Mouse (Mus musculus) forebrain, embryonic 11.5 days (tissue): ENCODE measurements around the gene Ergic1. TPM values are rescaled to one million over a fixed set of nuclear protein-coding genes. Genes with fewer than 3 reads are reported as not detected.

Experiments
- ATAC-seq: fragments of 200-750 bp; cut with Nextera tagmentation; replicated peaks from 2 replicates; pipeline ENCODE4 v1.8.0; 2017; ENCODE audit warnings: moderate TSS enrichment; ENCODE audit not compliant: low FRiP score
- DNase-seq: peaks from one replicate; pipeline ENCODE4 v3.0.0-alpha.2; 2017; ENCODE audit warnings: low spot score
- H3K27ac ChIP-seq: fragments of 300-500 bp; sonication (generic); 2 replicates; pipeline ENCODE4 v1.5.1; 2014; ENCODE audit warnings: low read depth, low read length
- H3K27me3 ChIP-seq: fragments of 300-500 bp; sonication (generic); 2 replicates; pipeline ENCODE4 v1.6.1; 2014; ENCODE audit warnings: mild to moderate bottlenecking, low read length, mixed read lengths; ENCODE audit not compliant: control insufficient read depth, insufficient read depth
- H3K36me3 ChIP-seq: fragments of 300-500 bp; sonication (generic); 2 replicates; pipeline ENCODE4 v1.6.1; 2014; ENCODE audit warnings: mild to moderate bottlenecking, low read length, moderate library complexity, mixed read lengths; ENCODE audit not compliant: control insufficient read depth, insufficient read depth
- H3K4me1 ChIP-seq: fragments of 300-500 bp; sonication (generic); replicated peaks from 2 replicates; pipeline ENCODE4 v1.6.1; 2014; ENCODE audit warnings: low read length, mixed read lengths; ENCODE audit not compliant: control insufficient read depth, insufficient read depth
- H3K4me2 ChIP-seq: fragments of 300-500 bp; sonication (generic); 2 replicates; pipeline ENCODE4 v1.6.1; 2014; ENCODE audit warnings: low read depth, mild to moderate bottlenecking, low read length, moderate library complexity, mixed read lengths; ENCODE audit not compliant: severe bottlenecking
- H3K4me3 ChIP-seq: fragments of 300-500 bp; sonication (generic); 2 replicates; pipeline ENCODE4 v1.5.1; 2014; ENCODE audit warnings: low read depth, low read length
- H3K9ac ChIP-seq: fragments of 300-500 bp; sonication (generic); 2 replicates; pipeline ENCODE4 v1.6.1; 2014; ENCODE audit warnings: low read length
- H3K9me3 ChIP-seq: fragments of 300-500 bp; sonication (generic); 2 replicates; pipeline ENCODE4 v1.6.1; 2016; ENCODE audit warnings: low read length, mixed read lengths; ENCODE audit not compliant: control insufficient read depth
- WGBS: fragments of 180-500 bp; shearing (Covaris S2); extraction: QIAGEN DNeasy Blood & Tissue Kit; methylation state at CpG from one replicate; pipeline ENCODE4 v1.1.7; 2014; 5-methylcytosine and 5-hydroxymethylcytosine counted together
- polyA plus RNA-seq: library from polyadenylated mRNA; unstranded; fragments of >200 nt; fragmentation: Nextera tagmentation; extraction: Ambion mirVana; gene quantifications from 2 replicates; pipeline ENCODE4 v1.2.1, GENCODE M21; 2014

The Ergic1 gene
- polyA plus RNA-seq, 1 experiment from 2014 or later: 139 TPM

GRCm38 (mm10) chr17:26575786-26576690 lies 14.7 kb downstream of the Ergic1 start:
- peaks cover 2% of the 10 kb centered on the region; the same call in 1 of the 2 replicates for H3K36me3 ChIP-seq
- H3K9me3 ChIP-seq: no peaks in the 10 kb centered on the region
- no peak overlapping the region for H3K4me2 ChIP-seq
- H3K27ac ChIP-seq: no peak overlapping the region
- no peak overlapping the region for H3K4me3 ChIP-seq
- 82% methylated on average over 12 of the region's 12 CpGs for WGBS
- ATAC-seq: no peak
- no peaks in the 10 kb centered on the region for H3K27me3 ChIP-seq
- no peak overlapping the region for H3K9ac ChIP-seq
- DNase-seq: no peak
- H3K4me1 ChIP-seq: no peaks in the 10 kb centered on the region

- no peaks in the 10 kb centered on the region for H3K27me3 ChIP-seq
- WGBS: 92% methylated on average over 7 of the region's 7 CpGs
- DNase-seq (no peak), ATAC-seq (no peak)
- H3K4me2 ChIP-seq: no peak overlapping the region
- no peak overlapping the region for H3K9ac ChIP-seq
- H3K36me3 ChIP-seq: peaks cover under 1% of the 10 kb centered on the region; the same call in 1 of the 2 replicates
- H3K9me3 ChIP-seq: no peaks in the 10 kb centered on the region
- no peak overlapping the region for H3K4me3 ChIP-seq
- H3K4me1 ChIP-seq: no peaks in the 10 kb centered on the region
- H3K27ac ChIP-seq: no peak overlapping the region
Measured at GRCm38 (mm10) chr17:26576833-26577232, 15.5 kb downstream of the Ergic1 start.

- 92% methylated on average over 11 of the region's 11 CpGs for WGBS
- H3K9me3 ChIP-seq: no peaks in the 10 kb centered on the region
- no peaks in the 10 kb centered on the region for H3K27me3 ChIP-seq
- H3K27ac ChIP-seq: no peak overlapping the region
- H3K4me2 ChIP-seq: no peak overlapping the region
- no peaks in the 10 kb centered on the region for H3K4me1 ChIP-seq
- ATAC-seq: no peak
- H3K9ac ChIP-seq: no peak overlapping the region
- no peaks in the 10 kb centered on the region for H3K36me3 ChIP-seq
- no peak for DNase-seq
- H3K4me3 ChIP-seq: no peak overlapping the region
Measured at GRCm38 (mm10) chr17:26577309-26577708, 16.0 kb downstream of the Ergic1 start.

- no peak for DNase-seq
- Histone ChIP-seq H3K27me3 (no peaks in the 10 kb centered on the region), H3K9me3 (no peaks in the 10 kb centered on the region), H3K4me2 (no peak overlapping the region), H3K36me3 (no peaks in the 10 kb centered on the region), H3K27ac (no peak overlapping the region), H3K4me3 (no peak overlapping the region), H3K4me1 (no peaks in the 10 kb centered on the region), H3K9ac (no peak overlapping the region)
- ATAC-seq: no peak
- 93% methylated on average over 7 of the region's 7 CpGs for WGBS
Measured at GRCm38 (mm10) chr17:26578162-26578561, 16.9 kb downstream of the Ergic1 start.

GRCm38 (mm10) chr17:26578771-26579170 lies 17.5 kb downstream of the Ergic1 start:
- DNase-seq: no peak
- Histone ChIP-seq H3K27ac (no peak overlapping the region), H3K9me3 (no peaks in the 10 kb centered on the region), H3K4me1 (no peaks in the 10 kb centered on the region), H3K9ac (no peak overlapping the region), H3K4me2 (no peak overlapping the region), H3K36me3 (no peaks in the 10 kb centered on the region), H3K4me3 (no peak overlapping the region), H3K27me3 (no peaks in the 10 kb centered on the region)
- no peak for ATAC-seq
- WGBS: 95% methylated on average over 11 of the region's 11 CpGs

GRCm38 (mm10) chr17:26579396-26579795 lies 18.1 kb downstream of the Ergic1 start:
- Histone ChIP-seq H3K9ac (no peak overlapping the region), H3K4me1 (no peaks in the 10 kb centered on the region; the same call in 1 of the 2 replicates), H3K36me3 (no peaks in the 10 kb centered on the region), H3K4me2 (no peak overlapping the region), H3K27ac (no peak overlapping the region), H3K27me3 (no peaks in the 10 kb centered on the region), H3K4me3 (no peak overlapping the region), H3K9me3 (no peaks in the 10 kb centered on the region)
- DNase-seq (no peak), ATAC-seq (no peak)
- 91% methylated on average over 6 of the region's 6 CpGs for WGBS

- Histone ChIP-seq H3K36me3 (no peaks in the 10 kb centered on the region), H3K27me3 (no peaks in the 10 kb centered on the region), H3K27ac (no peak overlapping the region), H3K4me2 (no peak overlapping the region), H3K9ac (no peak overlapping the region), H3K4me1 (no peaks in the 10 kb centered on the region; the same call in 1 of the 2 replicates), H3K9me3 (no peaks in the 10 kb centered on the region), H3K4me3 (no peak overlapping the region)
- DNase-seq: no peak
- no peak for ATAC-seq
- WGBS: 95% methylated on average over 3 of the region's 3 CpGs
Measured at GRCm38 (mm10) chr17:26580873-26581401, 19.6 kb downstream of the Ergic1 start.

- no peaks in the 10 kb centered on the region; the same call in 1 of the 2 replicates for H3K4me1 ChIP-seq
- ATAC-seq: no peak
- H3K27ac ChIP-seq: no peak overlapping the region
- H3K36me3 ChIP-seq: no peaks in the 10 kb centered on the region
- H3K9me3 ChIP-seq: no peaks in the 10 kb centered on the region
- no peaks in the 10 kb centered on the region for H3K27me3 ChIP-seq
- DNase-seq: no peak
- WGBS: 95% methylated on average over 5 of the region's 5 CpGs
- no peak overlapping the region for H3K4me2 ChIP-seq
- H3K9ac ChIP-seq: no peak overlapping the region
- no peak overlapping the region for H3K4me3 ChIP-seq
Measured at GRCm38 (mm10) chr17:26582297-26582696, 21.0 kb downstream of the Ergic1 start.
